Mouse (Mus musculus) layer of hippocampus, adult 2 months (tissue): ENCODE results near the gene Gm49380. TPM values are rescaled to one million over a fixed set of nuclear protein-coding genes. Genes with fewer than 3 reads are reported as not detected.
A peak's percentile ranks its signal among the peaks of the same experiment; 100 is the strongest.

ENCODE experiments used
- DNase-seq, 2 experiments: peaks; one replicate each; pipeline ENCODE4 v3.0.0; 2022; ENCODE audit warnings: low spot score in 2 of 2
- H3K27ac ChIP-seq: fragments of 200-600 bp; 2 replicates; pipeline ENCODE4 v1.8.1; 2022
- H3K4me3 ChIP-seq: fragments of 200-600 bp; 2 replicates; pipeline ENCODE4 v1.8.1; 2022; ENCODE audit warnings: mild to moderate bottlenecking
- CTCF ChIP-seq: fragments of 200-600 bp; conservative IDR thresholded peaks from 2 replicates; pipeline ENCODE4 v1.8.1; 2022; ENCODE audit warnings: antibody characterized with exemption, mild to moderate bottlenecking, moderate library complexity
- total RNA-seq, 2 experiments: library from RNA; stranded (reverse); gene quantifications; 2 replicates each; pipeline ENCODE4 v1.2.3; 2021

The Gm49380 gene
- total RNA-seq, 2 experiments from 2014 or later, result 0.27 to 0.38 TPM

GRCm38 (mm10) chr9:44043708-44044425, 69.4 kb downstream of the Gm49380 start:
- no peak for TF ChIP-seq CTCF
- peak in 1 of 2 experiments; percentile 34 for DNase-seq
- H3K4me3 ChIP-seq, result peak overlapping the region; percentile 84
- H3K27ac ChIP-seq, result peak overlapping the region; percentile 93

GRCm38 (mm10) chr9:44042836-44043707, 70.2 kb downstream of the Gm49380 start, which contains the start of gene Thy1:
Thy1 (plus strand) TSS chr9:44043384.
- TF ChIP-seq CTCF, result peak; percentile 29
- DNase-seq, result peak; percentile 80 to 84
- Histone ChIP-seq H3K27ac (peak within 1 kb of the TSS; percentile 93), H3K4me3 (peak within 1 kb of the TSS; percentile 84)

- no peak for DNase-seq
- H3K27ac ChIP-seq, result no peak overlapping the region
- no peak for TF ChIP-seq CTCF
- no peak overlapping the region for H3K4me3 ChIP-seq
Observed at GRCm38 (mm10) chr9:44042396-44042680, 71.0 kb downstream of the Gm49380 start.

- H3K4me3 ChIP-seq, result no peak overlapping the region
- DNase-seq, result no peak
- H3K27ac ChIP-seq, result peak overlapping the region; percentile 74
- no peak for TF ChIP-seq CTCF
Observed at GRCm38 (mm10) chr9:44041511-44042395, 71.5 kb downstream of the Gm49380 start.

DNA sequence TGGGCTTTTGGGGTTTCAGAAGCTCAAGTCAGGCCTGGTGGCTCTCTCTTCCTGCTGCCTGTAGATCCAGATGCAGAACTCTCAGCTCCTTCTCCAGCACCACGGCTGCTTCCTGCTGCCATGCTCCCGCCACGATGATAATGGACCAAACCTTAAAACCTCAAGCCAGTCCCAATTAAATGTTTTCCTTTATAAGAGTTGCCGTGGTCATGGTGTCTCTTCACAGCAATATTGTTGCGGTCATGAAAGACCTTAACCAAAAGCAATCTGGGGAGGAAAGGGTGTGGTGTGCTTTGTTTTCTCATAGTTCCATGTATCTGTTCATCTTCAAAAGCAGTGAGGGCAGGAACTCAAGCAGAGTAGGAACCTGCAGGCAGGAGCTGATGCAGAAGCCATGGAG, 76.2 kb downstream of the Gm49380 start:
- no peak for TF ChIP-seq CTCF
- no peak overlapping the region for H3K27ac ChIP-seq
- DNase-seq, result no peak
- H3K4me3 ChIP-seq, result no peak overlapping the region

- no peak for DNase-seq
- TF ChIP-seq CTCF, result no peak
- Histone ChIP-seq H3K27ac (no peak overlapping the region), H3K4me3 (no peak overlapping the region)
Observed at GRCm38 (mm10) chr9:44033957-44034727, 79.2 kb downstream of the Gm49380 start.

- no peak for TF ChIP-seq CTCF
- Histone ChIP-seq H3K27ac (no peak overlapping the region), H3K4me3 (no peak overlapping the region)
- DNase-seq, result no peak
Observed at GRCm38 (mm10) chr9:44033317-44033716, 80.0 kb downstream of the Gm49380 start.

DNA sequence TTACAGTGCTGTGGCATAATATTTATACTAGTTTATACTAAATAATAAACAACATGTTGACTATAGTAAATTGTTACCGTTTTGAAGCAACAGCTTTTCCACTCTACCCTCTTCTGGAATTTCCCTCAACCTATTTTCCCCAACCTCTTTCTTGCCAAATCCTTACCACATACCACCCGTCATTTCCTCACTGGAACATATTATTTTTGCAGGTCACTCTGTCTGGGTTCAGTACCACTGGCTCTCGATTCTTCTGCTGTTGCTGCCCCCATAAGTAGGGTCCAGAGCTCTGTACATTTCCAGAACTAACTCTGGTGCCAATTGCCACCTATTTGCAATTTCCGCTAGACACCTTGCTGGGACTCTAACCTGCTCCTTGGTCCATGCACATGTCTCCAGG, 81.4 kb downstream of the Gm49380 start:
- DNase-seq, result no peak
- H3K27ac ChIP-seq, result no peak overlapping the region
- H3K4me3 ChIP-seq, result no peak overlapping the region
- TF ChIP-seq CTCF, result no peak

DNA sequence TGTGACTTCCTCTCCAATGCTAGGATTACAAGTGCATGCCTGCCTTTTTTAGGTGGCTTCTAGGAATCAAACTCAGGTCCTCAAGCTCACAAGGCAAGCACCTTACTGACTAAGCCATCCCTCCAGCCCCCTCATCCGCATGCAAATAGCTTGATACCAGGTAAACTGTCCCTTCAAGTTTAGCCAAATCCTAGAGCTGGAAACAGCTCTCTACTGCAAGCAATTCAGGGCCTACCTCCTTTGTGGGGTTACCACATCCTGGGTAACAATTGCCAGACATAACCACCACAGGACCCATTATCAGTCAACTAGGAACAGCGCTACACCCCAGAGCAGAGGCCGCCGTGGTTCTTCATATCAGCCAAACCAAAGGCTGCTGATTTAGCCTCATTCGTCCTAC, 82.2 kb downstream of the Gm49380 start:
- Histone ChIP-seq H3K4me3 (no peak overlapping the region), H3K27ac (no peak overlapping the region)
- DNase-seq, result no peak
- TF ChIP-seq CTCF, result no peak

- no peak overlapping the region for H3K27ac ChIP-seq
- DNase-seq, result no peak
- H3K4me3 ChIP-seq, result no peak overlapping the region
- TF ChIP-seq CTCF, result peak; percentile 44
Observed at GRCm38 (mm10) chr9:44030646-44031045, 82.7 kb downstream of the Gm49380 start.

DNA sequence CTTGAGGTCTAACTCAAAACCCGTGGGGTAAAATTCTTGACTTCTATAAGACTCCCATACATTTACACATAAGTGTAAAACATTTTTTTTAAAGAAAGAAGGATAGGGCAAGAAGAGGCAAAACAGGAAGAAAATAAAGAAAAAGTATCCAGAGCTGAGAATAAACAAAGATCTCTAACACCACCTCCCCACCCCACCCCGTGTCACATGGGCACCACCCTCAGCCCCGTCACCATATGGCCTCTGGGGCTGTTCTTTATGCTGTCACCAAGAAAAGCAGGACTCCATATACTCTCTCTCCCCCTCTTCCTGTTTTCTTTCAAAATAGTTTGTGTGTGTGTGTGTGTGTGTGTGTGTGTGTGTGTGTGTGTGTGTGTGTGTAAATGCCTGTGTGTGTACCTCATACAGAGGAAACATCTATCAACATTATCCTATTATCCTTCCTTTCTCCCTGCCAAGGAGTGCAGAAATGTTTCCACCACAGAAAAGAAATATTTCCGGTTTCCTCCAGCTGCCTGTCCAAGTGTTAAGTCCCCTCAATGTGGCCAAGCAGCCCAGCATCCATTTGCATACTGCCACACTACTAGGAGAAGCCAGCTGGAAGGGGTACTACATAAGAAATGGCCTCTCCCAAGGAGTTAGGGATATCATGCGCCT, 83.6 kb downstream of the Gm49380 start:
- no peak for DNase-seq
- H3K4me3 ChIP-seq, result no peak overlapping the region
- no peak overlapping the region for H3K27ac ChIP-seq
- no peak for TF ChIP-seq CTCF

GRCm38 (mm10) chr9:44024096-44024495, 89.2 kb downstream of the Gm49380 start:
- TF ChIP-seq CTCF, result no peak
- DNase-seq, result no peak
- H3K4me3 ChIP-seq, result no peak overlapping the region
- no peak overlapping the region for H3K27ac ChIP-seq
